Mouse (Mus musculus) brain, embryonic 14.5 days (tissue): ENCODE measurements around the gene Atxn1.

Experiments
- CTCF ChIP-seq: fragments of 200-500 bp; IDR thresholded peaks from 2 replicates; pipeline ENCODE4 v1.5.1; 2012; ENCODE audit warnings: inconsistent platforms, mild to moderate bottlenecking, moderate library complexity, borderline replicate concordance; ENCODE audit not compliant: insufficient read depth, insufficient read length; ENCODE audit errors: extremely low read depth
- POLR2A ChIP-seq: fragments of 200-500 bp; IDR thresholded peaks from 2 replicates; pipeline ENCODE4 v1.6.1; 2012; ENCODE audit warnings: mild to moderate bottlenecking, inconsistent platforms, borderline replicate concordance; ENCODE audit not compliant: poor library complexity, insufficient read depth, insufficient read length, severe bottlenecking; ENCODE audit errors: extremely low read depth

- no peak for TF ChIP-seq CTCF
- no peak for TF ChIP-seq POLR2A
These were observed 418.8 kb downstream of the Atxn1 start for GRCm38 (mm10) chr13:45545974-45546373.
